Mouse (Mus musculus) brain, adult 2 months (tissue): Measurements from ENCODE around the gene Lgals8.
"Not testable (repeated sequence)": the region's sequence is repeated elsewhere in the genome, so short reads cannot be mapped to it uniquely, and the experiment has no call there.

Source experiments
- DNase-seq: peaks from one replicate; pipeline ENCODE4 v3.0.0; 2011; ENCODE audit warnings: low read depth, low spot score

Lgals8 gene

GRCm38 (mm10) chr13:12464844-12465243 is at the start of gene Lgals8:
Lgals8 (minus strand) TSS chr13:12464944.
- DNase-seq: no peak

GRCm38 (mm10) chr13:12511189-12511965 is 46.6 kb upstream of the Lgals8 start:
- DNase-seq: no peak

DNA sequence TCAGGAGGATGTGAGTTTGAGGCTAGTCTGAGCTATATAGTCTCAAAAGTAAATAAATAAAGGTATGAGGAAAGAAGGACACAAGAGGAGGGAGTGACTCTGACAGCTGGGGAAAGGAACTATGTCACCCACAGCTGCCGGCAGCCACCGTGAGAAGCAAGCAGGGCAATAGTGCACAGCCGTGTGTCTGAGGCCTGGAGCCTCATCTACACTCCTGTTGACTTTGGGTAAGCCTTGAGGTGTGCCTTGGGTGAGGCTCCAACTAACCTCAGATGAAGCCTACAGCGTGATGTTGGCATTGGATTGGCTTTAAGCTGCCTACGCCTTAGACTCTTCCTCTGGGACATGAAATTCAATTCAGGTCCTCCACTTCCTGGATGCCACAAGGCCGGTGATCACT is 45.3 kb upstream of the Lgals8 start:
- DNase-seq: no peak

DNA sequence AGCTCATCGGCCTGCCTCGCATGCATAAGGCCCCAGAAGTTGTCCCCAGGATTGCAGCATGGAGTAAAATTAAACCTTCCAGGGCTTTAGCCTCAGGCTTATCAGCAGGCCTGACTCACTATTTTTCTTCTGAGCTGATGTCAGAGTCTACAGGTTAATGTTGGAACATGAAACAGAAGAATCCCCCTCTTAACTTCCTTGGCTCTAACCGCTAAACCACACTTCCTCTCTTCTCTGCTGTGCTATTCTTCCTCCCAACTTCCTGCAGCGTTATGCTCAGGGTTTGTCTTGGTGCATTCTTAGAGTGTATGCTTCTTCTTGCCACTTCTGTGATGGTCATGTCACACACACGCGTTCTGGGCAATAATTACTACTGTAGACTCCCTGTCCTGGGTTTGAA is 42.7 kb upstream of the Lgals8 start:
- DNase-seq: no peak

GRCm38 (mm10) chr13:12505359-12505758 is 40.6 kb upstream of the Lgals8 start:
- no peak for DNase-seq

- peak; percentile 17 for DNase-seq
These were observed 38.6 kb upstream of the Lgals8 start for GRCm38 (mm10) chr13:12503238-12503751.

- no peak for DNase-seq
These were observed 38.0 kb upstream of the Lgals8 start for GRCm38 (mm10) chr13:12502665-12503237.

DNA sequence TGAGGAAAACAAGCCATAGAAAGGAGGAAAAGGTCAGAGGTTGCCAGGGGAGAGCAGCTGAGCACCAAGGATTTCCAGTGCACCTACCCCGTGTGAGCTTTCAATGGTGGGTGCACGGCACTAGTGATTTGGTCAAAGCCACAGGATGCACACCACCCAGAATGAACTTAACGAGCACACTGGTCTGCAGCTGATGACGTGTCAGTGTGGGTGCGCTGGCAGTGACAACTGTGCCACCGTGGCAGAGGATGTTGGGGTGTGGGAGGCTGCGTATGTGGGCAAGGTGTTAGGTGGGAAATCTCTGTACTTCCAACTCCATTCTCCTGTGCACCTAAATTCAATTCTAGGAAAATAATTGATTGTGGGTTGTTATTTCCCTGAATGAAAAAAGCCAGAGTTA is 34.4 kb upstream of the Lgals8 start:
- peak; percentile 29 for DNase-seq

- no peak for DNase-seq
These were observed 33.1 kb upstream of the Lgals8 start for GRCm38 (mm10) chr13:12497809-12498208.

GRCm38 (mm10) chr13:12494750-12495149 is 30.0 kb upstream of the Lgals8 start:
- no peak for DNase-seq

GRCm38 (mm10) chr13:12492515-12492914 is 27.8 kb upstream of the Lgals8 start:
- no peak for DNase-seq

DNA sequence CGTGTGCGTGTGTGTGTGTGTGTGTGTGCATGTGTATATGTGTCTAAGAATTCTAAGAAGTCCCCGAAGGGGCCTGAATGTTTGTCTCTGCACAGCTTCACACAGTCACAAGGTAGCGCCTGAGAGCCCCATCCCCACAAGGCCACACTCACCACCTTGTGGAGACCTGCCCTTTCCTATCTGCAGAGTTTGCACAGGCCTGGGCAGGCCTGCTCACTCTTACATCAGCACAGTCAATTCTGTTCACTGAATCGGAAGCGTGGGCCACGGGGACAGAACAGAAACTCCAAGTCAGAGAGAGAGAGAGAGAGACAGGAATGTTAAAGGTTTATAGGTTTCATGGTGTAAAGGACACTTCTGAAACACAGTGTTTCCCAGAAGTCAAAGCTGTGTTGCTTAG is 20.9 kb upstream of the Lgals8 start:
- DNase-seq: no peak

DNA sequence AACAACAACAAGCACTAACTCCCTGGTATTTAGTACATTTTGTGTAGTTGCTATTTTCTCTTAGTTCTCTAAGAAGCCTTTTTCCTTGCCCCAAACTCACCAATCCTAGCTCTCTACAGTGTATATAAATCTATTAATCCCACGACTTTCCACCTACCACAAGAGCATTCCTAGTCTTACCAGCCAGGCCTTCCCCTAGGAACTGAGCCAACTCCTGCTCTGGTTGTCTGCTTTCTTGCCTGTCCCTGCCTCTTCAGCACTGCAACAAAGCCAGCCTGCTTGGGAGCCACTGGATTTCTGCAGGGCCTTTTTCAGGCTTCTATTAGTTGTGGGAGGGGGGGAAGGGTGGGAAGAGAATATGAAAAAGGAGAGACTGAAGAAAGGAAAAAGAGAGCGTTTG is 20.5 kb upstream of the Lgals8 start:
- DNase-seq: no peak

DNA sequence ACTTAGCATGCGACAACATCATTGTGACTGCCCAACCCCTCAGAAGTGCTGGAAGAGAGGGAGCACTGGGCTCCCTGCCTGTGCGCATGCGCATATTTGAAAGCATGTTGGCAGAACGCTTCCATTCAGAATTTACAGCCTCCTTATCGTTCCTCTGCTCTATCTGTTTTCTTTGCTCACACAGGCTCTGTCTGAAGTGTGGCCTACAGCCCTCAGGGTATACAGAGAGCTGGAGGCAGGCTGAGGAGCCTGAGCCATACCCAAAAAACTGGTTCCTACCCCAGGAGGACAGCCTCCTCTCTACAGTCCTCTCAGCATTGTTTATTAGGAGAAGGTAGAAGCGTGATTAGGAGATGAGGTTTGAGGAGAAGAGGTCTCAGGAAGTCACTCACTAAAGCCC is 15.1 kb upstream of the Lgals8 start:
- DNase-seq: no peak

GRCm38 (mm10) chr13:12478301-12478700 is 13.6 kb upstream of the Lgals8 start:
- DNase-seq: no peak

- no peak for DNase-seq
These were observed 12.1 kb upstream of the Lgals8 start for GRCm38 (mm10) chr13:12476886-12477285.

GRCm38 (mm10) chr13:12475239-12475638 is 10.5 kb upstream of the Lgals8 start:
- DNase-seq: no peak

GRCm38 (mm10) chr13:12473724-12474378 is 9.1 kb upstream of the Lgals8 start:
- peak; percentile 74 for DNase-seq

DNA sequence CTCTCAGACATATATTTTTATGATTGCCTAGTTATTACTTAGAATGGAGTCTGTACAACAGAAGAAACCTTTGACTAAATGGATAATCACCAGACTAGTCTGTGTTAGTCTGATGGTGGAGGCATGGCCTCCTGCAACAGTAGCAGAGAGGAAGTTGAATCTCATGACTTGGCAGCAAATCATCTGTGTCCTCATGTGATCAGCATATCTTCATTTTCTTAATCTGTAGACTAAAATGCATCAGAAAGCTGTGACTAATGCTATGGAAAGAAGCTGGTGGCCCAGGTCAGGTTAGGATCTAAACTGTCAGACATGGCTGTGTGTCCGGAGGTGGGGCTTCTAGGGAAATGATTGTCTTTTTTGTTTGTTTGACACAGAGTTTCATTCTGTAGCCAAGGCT is 3.7 kb upstream of the Lgals8 start:
- no peak for DNase-seq

DNA sequence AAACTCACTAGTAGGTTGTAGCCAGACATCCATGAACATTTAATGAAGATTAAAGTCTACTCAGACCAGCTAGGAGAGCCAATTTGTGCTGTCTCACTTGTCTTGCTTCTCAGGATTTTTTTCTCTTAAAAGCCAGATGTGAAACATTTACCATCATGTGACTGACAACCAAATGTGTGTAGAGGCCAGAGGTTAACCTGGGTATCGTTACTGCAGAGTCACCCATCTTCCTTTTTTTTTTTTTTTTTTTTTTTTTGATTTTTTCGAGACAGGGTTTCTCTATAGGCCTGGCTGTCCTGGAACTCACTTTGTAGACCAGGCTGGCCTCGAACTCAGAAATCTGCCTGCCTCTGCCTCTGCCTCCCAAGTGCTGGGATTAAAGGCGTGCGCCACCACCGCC is 585 bp downstream of the Lgals8 start:
- not testable (repeated sequence) for DNase-seq

- no peak for DNase-seq
These were observed 2.1 kb downstream of the Lgals8 start for GRCm38 (mm10) chr13:12462623-12463022.

DNA sequence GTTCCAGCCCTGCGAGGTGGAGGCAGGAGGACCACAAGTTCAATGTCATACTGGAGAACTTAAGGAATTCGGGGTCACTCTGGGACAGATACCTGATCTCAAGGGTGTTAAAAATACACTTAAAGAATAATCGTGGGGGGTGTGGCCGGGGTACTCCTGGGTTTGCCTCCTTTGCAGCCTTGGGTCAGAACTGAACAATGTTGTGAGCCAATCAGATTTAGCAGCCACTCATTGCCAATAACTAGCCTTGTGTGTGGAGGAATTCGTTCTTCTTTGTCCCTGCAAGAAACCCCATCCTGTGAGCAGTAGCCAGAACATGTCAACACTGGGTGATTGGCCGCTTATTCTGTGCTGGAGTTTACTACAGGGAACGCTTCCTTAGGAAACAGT is 3.0 kb downstream of the Lgals8 start:
- DNase-seq: peak; percentile 45
